Mouse (Mus musculus): ENCODE results near the gene P4ha2. TPM values are rescaled to one million over a fixed set of nuclear protein-coding genes. Genes with fewer than 3 reads are reported as not detected.
A peak's percentile ranks its signal among the peaks of the same experiment; 100 is the strongest.
"Not testable (repeated sequence)": the region's sequence is repeated elsewhere in the genome, so short reads cannot be mapped to it uniquely, and the experiment has no call there.

The P4ha2 gene
- total RNA-seq, 2 experiments from 2014 or later, result 20.6 to 29.8 TPM

DNA sequence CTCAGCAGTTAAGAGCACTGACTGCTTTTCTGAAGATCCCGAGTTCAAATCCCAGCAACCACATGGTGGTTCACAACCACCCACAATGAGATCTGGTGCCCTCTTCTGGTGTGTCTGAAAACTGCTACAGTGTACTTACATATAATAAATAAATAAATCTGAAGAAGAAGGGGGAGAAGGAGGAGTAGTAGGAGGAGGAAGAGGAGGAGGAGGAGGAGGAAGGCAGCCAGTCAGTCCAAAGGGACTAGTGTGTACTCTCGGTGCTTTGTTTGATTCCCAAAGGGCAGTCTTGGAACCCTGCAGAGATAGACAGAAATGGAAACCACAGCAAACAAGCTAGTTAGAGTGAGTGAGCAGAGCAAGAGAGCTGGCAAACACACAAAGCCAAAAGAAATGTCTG lies 40.3 kb downstream of the P4ha2 start:
- not testable (repeated sequence) for DNase-seq

GRCm38 (mm10) chr11:54141200-54141971 lies 41.5 kb downstream of the P4ha2 start:
- DNase-seq, result no peak

GRCm38 (mm10) chr11:54144886-54145285 lies 45.0 kb downstream of the P4ha2 start:
- DNase-seq, result peak; percentile 54 to 59

DNA sequence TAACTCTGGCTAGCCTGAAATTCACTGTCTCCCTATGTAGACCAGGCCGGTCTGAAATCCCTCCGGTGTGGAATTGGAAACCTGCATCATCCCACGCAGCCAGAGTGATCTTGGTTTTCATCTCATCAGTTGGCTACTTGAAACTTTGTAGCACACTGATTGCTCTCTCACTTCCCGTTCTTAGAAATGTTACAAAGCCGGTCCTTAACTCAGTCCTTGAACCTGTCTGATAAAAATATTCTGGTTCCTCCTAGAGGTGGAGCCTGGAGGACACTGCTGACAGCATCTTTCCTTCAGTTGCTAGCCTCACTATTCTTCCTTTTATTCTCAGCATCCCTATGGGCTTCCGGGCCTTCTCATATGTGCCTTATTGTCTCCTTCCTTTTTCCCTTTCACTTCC lies 46.1 kb downstream of the P4ha2 start:
- no peak for DNase-seq

DNA sequence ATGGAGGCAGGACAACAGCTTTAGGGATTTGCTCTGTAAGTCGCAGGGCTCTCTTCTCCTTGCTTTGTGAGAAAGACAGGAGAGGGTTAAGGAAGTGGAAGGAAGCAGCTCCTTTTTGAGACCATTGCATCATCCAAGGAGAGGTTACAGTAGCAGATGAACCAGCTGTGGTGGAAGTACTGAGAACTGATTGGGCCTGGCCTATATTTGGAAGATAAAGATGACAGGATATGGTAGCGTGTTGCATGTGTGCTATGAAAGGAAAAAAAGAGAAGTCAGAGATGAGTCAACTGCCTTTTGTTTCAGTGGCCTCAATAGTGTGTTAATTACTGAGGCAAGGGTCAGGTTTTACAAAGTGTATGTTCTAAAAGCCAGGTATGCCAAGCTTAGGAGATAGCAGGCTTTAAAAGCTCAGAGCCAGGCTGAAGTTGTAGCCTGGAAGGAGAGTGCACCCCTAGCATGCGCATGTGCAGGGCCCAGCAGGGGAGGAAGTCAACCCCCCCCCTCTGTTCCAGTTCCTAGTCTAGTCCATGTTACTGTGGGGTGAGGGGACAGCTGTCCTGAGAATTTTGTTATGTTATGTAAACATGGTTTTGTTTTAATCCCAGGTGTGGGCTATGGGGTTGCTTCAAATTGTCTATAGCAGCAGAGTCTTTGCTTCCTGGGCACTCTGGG lies 50.0 kb downstream of the P4ha2 start:
- no peak for DNase-seq

- DNase-seq, result no peak
These were observed 51.2 kb downstream of the P4ha2 start for GRCm38 (mm10) chr11:54151141-54151540.

- no peak for DNase-seq
These were observed 53.1 kb downstream of the P4ha2 start for GRCm38 (mm10) chr11:54152957-54153356.

GRCm38 (mm10) chr11:54155864-54156263 lies 56.0 kb downstream of the P4ha2 start:
- peak; percentile 16 to 31 for DNase-seq

GRCm38 (mm10) chr11:54156504-54156903 lies 56.6 kb downstream of the P4ha2 start:
- no peak for DNase-seq

GRCm38 (mm10) chr11:54157586-54157985 lies 57.7 kb downstream of the P4ha2 start:
- DNase-seq, result peak in 1 of 2 experiments; percentile 23

DNA sequence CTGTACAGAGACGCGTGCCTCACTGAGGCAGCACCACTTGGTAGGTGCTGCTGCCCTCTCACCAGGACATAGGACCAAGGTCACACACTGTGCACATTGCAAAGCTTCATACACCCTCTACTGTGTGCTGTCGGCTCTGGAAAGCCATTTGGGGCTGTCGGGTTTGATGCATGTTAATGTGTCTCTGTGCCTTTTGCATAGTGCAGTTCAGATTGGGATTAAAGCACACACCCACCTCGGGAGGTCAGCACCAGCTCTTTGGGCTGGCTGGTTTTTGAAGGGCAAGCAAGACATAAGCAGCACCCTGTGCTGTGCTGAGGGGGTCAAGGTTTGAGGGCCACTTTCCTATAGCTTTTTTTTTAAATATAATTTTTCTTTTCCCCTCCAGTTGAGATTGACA lies 60.5 kb downstream of the P4ha2 start:
- DNase-seq, result no peak

GRCm38 (mm10) chr11:54160920-54161319 lies 61.0 kb downstream of the P4ha2 start:
- DNase-seq, result no peak

- no peak for DNase-seq
These were observed 61.6 kb downstream of the P4ha2 start for GRCm38 (mm10) chr11:54161514-54161913.

DNA sequence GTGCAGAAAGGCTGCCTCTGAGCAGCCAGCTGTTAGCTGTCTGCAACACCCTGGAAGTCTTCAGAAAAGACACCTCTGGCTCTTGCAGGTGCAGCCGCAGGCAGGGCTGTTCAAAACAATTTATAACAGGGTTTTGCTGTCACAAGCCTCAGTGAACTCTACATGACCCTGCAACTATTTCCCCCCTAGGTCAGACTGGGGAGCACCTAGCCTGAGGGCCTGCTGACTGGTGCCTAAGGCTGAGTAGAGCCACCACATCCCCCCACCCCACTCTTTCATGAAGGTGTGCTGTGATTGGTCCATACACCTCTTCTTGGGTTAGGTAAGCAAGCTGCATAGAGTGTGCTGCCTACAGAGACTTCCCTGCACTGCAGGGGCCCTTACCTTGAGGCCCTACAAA lies 63.1 kb downstream of the P4ha2 start:
- no peak for DNase-seq

DNA sequence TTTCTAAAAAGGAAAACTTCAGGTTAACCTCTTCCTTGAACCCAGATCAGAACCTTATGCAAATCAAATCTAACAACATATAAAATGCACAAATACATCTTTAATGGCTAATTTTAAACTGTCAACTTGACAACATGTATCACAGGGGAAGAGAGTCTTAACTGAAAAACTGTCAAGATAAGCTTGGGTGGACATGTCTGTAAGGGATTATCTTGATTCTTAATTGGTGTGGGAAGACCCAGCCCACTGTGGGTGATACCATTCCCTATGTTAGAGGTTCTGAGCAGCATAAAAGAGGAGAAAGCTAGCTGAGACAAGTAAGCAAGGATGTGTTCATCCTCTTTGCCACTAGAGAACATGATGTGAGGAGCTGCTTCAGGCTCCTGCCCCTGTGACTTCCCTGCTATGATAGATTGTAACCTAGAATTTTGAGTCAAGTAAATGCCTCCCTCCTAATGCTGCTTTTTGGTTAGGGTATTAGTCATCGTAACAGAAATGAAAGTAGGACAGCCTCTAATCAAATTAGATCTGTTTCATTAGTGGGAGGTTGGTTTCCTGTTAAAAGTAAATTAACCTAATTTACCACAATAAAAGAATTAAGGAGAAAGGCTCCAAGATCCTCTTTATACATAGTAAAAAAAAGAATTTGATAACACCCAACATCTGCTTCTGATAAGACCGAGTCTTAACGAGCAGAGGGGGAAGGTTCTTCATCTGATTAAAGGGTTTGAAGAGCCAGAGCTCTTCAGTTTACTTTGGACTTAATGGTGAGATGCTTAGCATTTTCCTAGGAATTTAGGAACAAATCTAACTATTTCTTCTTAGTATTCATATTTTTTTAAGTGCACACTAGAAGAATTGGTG lies 69.8 kb downstream of the P4ha2 start:
- DNase-seq, result no peak

GRCm38 (mm10) chr11:54171175-54171574 lies 71.3 kb downstream of the P4ha2 start:
- DNase-seq, result no peak

DNA sequence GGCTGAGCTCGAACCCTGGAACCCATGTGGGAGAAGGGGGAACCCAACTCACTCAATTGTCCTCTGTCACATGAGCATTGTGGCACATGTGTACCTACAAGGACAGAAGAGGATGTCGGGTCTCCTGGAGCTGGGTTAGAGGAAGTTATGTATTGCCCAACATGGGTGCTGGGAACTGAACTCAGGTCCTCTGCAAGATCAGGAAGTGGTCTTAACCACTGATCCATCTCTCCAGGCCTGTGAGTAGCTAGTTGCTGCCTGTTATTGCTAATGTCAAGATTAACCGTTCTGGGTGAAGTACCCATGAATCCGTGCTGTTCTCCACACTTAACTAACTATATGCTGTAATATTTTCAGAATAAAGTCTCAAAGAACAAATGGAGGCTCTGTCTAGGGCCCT lies 74.3 kb downstream of the P4ha2 start:
- no peak for DNase-seq

DNA sequence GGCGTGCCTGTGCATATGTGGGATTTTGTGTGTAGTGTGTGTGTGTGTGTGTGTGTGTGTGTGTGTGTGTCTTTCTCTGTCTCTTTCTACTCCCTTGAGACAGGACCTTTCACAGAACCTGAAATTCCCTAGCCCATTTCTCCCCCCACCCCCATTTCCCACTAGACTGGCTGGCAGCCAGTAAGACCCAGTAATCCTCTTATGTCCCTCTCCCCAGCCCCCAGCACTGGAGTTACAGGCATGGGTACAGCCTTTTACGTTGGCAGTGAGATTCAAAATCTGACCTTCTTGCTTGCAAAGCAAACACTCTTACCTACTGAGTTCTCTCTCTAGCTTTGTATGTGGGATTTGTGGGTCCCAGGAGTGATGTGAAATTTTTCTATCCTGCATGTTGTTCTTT lies 75.0 kb downstream of the P4ha2 start:
- no peak for DNase-seq

Other genes starting within 250 kb of the P4ha2 start
- 1 to 10 TPM; 8.0 to 9.5 TPM for gene Gm12216, start 240.8 kb upstream of the P4ha2 start, total RNA-seq (2021)
- 1 to 10 TPM; 9.2 to 9.3 TPM for gene Slc22a5, start 208.4 kb upstream of the P4ha2 start, total RNA-seq (2021)
- gene Slc22a21, start 119.8 kb upstream of the P4ha2 start, total RNA-seq (2021), result 1 to 10 TPM; 1.5 to 1.9 TPM
- 1 to 10 TPM; 4.2 to 6.9 TPM for gene Slc22a4, start 72.0 kb upstream of the P4ha2 start, total RNA-seq (2021)
- 10 to 100 TPM; 11.5 to 16.2 TPM for gene Pdlim4, start 31.1 kb upstream of the P4ha2 start, total RNA-seq (2021)
- not detected for gene Csf2, start 149.6 kb downstream of the P4ha2 start, total RNA-seq (2021)
- gene Il3, start 167.2 kb downstream of the P4ha2 start, total RNA-seq (2021), result not detected
- gene Acsl6, start 203.7 kb downstream of the P4ha2 start, total RNA-seq (2021), result 100 to 1,000 TPM; 181 to 196 TPM

Data from layer of hippocampus, postnatal 36 days (tissue).